Mouse (Mus musculus) cerebellum, adult 8-10 months (tissue): Measurements from ENCODE around the gene Myo18a.

Experiments
- DNase-seq: peaks from one replicate; pipeline ENCODE4 v3.0.0; 2022

Gene Myo18a

DNA sequence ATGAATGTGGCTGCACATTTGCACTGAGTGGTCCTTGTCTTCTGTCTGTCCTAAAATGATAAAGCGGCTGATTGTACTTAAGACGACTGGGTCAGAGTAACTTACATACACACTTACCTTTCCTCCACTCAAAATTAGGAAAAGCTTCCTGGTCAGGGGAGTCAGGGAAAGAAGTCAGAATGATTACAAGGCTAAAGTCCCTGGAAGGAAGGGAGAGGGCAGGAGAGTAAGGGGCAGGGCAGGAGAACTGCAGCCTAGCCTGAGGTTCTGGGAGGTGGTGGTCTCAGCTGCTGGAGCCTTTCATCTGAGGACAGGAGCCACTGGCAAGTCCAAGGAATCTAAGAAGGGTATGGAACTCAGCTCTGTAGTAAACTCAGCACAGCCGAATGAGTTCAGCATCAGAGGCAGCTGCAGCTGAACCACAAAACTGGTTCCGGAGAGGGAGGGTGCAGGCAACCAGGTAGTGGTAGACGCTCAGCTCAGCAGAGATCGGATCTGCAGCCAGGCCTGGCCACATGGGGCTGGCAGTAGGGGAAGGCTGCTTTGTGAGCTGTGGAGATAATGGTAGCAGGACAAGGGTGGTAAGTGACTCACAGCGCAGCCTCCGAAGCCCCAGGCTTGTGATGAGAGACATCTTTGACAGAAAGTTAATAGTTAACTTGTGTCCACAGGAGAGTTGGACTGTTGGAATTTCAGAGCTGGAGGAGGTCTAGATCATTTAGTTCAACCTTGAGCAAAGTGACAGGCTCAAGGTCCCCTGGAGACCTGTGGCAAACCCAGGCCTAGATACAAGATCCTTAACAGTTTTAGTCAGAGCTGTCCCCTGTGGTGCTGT is 9.1 kb downstream of the Myo18a start:
- DNase-seq, result no peak

DNA sequence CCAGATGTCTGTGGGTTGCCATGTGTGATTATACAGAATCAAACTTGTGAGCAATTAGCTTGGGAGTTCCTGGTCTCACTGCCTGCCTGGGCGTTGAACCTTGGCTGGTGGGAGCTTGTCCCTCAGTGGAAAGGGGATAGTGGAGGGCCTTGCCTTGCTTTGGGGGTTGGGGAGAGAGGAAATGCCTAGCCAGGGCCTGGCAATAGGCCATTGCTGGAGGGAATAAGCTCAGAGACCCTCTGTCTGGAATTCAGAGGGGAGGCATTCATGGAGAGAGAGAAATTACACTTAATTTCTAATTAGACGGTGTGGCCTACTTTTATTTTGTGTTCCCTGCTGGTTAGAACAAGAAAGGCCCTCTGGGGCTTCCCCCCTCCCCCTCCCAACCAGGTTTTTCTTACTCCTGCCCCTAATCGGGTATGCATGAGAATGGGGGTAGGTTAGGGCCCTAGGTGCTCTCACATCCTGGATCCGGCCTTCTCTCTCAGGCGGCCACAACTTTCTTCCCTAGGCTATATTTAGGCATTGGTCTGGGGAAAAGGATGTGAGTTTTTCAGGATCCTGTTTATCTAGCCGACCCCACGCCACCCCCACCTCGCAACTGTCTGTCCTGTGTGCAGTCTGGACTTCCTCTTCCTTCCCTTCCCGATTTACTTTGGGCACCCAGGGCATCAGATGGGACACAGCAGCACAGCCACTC is 12.8 kb downstream of the Myo18a start:
- DNase-seq, result no peak

DNA sequence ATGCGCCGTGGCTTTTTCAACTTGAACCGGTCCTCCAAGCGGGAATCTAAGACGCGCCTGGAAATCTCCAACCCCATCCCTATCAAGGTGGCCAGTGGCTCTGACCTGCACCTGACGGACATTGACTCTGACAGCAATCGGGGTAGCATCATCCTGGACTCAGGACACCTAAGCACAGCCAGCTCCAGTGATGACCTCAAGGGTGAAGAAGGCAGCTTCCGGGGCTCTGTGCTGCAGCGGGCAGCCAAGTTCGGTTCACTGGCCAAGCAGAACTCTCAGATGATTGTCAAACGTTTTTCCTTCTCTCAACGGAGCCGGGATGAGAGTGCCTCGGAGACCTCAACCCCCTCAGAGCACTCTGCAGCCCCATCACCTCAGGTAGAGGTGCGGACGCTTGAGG is 14.4 kb downstream of the Myo18a start:
- DNase-seq, result no peak

DNA sequence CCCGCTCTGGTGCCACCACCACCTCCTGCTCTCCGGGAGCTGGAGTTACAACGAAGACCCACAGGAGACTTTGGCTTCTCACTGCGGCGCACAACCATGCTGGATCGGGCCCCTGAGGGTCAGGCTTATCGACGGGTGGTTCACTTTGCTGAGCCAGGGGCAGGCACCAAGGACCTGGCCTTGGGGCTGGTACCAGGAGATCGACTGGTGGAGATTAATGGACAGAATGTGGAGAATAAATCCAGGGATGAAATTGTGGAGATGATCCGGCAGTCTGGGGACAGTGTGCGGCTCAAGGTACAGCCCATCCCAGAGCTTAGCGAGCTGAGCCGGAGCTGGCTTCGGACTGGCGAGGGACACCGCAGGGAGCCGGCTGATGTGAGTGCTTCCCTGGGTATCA is 14.9 kb downstream of the Myo18a start:
- DNase-seq, result no peak

DNA sequence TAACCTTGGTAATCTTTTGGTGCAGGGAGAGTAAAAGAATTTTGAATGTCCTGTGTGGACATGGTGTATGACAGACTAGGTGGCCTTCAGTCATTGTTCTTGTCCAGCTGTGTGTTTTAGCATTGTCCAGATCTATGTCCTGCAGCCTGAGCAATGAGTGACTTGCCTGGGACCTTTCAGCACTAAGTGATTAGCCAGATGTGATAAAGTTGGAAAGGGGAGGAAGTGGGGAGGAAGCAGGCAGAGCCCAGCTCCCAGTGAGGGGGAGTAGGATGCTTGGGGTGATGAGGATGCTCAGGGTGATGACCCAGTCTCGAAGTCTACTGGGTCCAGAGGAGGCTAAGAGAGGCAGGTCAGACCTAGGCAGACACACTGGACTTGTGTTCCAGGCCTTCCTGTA is 16.2 kb downstream of the Myo18a start:
- DNase-seq, result no peak

DNA sequence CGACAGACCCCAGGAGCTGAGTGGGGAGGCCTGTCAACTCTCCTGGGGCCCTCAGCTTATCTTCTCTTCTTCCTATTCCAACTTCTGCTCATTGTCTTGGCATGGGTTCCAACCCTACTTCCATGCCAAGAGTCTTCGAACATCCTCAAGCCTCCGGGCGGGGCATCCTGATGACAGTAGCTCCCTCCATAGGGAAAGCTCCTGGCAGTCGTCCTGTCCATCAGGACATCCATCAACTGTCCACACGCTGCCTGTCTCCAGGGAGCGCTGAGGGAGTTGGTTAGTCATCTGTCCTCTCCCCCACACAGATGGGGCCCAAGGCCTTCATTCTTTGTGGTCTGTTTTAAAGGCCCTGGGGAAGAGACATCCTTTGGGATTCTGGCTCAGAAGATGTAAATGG is 18.0 kb downstream of the Myo18a start:
- DNase-seq, result peak; percentile 49

DNA sequence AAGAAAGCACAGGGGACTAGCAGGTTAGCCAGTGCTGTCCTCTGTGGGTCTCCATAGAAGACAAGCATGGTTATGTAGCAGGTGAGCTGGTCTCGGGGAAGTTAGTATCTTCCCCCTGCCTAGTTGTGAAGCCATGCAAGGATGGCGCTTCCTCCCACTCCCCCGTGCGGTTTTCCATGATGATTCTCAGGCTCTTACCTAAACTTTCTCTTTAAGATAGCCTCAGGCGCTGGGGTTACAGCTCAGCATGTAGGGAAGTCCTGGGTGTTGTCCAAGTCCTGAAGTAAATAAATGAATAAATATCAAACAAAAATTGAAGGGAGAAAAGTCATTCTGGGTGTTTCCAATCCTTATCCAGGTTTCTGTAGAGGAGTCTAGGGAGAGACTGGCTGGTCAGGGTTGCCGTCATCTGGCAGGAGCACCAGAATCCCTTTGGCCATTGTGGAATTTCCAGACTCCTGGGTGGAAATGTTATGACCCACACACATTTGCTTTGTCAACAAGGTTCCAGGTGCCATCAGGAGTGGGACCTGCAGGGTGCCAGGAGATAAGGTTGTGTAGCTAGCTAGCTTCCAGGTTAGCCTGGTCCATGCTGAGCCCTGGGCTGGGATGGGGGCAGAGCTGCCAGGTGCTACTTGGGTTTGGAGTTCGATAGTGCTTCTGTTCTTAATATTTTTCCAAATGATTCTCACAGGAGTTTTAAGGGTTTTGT is 19.2 kb downstream of the Myo18a start:
- DNase-seq, result peak; percentile 35

DNA sequence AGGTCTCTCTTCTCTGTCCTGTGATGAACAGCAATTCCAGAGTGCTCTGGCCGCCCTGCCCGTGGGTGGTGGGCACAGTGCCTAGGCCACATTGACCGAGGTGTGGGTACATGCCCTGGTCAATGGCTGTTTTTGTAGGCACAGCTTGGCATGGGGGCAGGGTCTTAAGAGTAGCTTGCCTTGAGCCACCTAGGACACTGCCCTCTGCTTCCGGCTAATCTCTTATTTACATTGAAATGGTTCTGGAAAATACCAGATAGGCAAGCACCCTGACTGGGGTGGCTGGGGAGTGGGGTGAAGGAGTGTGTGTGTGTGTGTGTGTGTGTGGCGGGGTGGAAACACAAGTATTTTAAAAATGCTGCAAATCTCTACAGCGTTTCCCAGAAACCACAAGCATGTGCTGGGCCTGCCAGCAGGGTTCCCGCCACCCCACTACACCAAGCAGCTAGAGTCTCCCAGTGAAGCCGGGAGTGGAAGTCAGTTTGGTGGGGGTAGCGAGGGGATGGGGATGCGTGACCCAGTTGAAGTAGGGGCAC is 20.2 kb downstream of the Myo18a start:
- peak; percentile 39 for DNase-seq

DNA sequence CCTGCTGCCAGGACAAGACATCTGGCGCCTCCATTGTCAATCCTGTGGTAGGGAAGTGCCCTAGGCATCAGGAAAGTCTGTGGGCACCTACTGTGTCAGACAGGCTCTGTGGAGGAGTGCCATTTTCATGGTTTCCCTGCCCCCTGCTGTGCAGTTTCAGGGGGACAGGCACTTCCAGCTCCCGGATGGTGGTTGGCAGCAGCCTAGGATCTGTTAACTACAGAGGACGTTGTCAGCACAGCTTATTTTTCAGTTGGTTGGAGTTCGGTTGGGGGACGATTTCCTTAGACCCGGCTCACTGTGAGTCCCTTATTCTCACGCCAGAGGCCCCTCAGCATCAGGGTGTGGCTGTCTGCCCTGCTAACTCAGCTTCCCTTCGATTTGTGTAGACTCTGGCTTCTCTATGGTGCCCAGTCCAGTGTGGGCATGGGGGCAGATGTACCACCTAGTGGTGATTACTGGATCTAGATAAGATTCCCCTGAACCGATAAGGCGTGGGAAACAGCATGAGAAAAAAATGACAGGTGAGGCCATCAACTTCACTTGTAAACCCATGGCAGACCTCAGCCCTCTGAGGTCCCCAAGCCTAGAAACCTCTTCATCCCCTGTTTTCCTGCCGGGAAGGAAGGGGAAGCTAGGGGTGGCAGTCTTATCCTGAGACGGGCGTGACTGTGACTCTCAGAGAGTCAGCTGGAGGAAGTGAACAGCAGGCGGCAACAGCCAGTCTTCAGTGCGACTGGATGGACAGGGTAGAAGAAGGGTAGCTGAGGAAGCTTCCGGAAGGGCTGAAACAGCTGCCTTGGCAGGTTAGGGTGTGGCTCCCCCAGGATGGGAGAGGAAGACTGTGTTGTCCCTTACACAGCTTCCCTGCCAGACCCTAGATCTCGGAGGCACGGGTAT is 21.0 kb downstream of the Myo18a start:
- DNase-seq, result peak; percentile 47

DNA sequence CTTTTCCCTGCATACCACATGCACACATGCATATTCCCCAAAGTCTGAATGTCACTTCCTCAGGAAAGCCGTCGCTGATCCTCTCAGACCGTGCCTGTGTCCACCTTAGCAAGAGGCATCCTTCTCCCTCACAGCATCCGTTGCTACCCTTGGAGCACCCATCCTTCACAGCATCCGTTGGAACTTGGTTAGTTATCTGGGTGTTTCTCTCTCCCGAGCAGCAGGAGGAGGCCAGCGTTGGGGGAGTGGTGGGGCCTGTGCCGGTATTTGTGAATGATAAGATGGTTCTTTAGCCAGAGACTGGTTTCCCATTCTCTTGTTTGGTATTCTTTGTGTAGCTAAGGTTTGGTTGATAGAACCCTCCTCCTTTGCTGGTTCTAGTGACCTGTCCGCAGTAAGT is 21.8 kb downstream of the Myo18a start:
- DNase-seq, result no peak

DNA sequence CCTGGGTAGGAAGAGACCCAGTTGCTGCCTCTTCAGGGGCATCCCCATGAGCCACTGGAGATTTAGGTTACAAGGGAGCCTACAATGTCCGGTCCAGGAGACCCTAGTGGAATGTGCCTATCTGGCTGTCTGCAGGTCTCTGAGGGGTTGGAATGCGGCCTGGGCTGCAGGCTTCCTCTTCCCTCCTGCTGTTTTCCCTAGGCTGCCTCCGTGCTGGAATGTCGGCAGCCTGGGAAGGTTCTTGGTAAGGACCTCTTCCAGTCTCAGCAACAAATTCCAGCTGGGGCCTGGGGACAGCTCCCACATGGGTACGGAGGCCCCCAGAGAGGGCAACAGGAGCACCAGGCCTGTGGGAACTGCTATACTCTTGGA is 22.3 kb downstream of the Myo18a start:
- no peak for DNase-seq

DNA sequence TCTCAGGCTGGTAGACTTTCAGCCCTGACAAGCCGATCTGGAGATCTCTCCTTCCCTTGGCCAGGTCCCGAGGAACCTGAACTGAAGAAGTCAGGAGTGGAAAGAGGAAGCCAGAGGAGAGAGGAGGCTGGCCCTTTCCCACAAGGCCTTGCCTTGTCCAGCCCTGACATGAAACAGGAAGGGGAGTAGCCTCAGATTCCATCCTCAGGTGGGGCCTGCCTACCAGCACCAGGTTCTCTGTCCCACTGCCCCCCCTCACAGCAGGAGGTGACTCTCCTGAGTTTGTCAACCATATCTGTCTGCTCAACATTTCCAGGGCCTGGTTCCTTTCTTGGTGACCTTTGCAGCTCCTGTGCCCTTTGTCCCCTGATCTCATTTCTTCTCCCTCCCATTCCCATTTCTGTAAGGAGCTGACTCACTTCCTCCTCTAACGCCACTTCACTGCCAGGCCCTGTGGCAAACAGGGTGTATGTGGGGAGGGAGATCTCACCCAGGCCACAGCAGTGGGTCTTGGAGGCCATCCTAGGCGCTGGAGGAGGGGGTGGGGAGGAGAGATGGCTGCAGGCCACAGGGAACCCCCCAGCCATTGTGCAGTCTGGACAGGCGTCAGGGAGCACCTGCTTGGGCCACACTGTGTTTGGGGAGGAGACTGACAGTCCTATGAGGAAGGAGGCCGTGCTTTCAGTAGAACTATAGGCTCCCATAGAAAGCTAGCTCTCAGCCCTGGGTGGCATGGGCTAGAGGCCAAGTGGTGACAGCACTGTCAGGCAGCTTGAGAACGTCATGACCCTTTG is 22.9 kb downstream of the Myo18a start:
- DNase-seq, result peak; percentile 52

DNA sequence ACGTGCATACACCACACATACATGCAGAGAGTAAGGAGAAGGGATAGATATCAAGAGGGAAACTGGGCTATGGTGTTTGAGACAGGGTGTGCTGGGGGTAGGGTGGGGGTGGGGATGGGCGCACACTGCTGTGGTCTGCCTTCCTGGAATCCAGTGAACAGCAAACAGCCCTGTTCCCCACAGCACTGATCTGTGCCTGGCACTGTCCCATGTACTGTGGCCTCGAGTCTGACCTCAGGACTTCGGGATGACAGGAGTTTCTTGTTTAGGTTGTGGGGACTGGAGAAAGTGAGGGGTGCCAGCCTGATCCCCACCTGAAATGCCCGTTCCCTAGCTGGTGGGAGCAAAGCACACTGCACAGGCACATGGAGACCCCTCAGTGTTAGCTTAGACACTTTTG is 24.7 kb downstream of the Myo18a start, which contains the start of gene Gm10277:
Gm10277 (minus strand) TSS at position 41 of the 400 bp plus-strand sequence.
- DNase-seq, result no peak

DNA sequence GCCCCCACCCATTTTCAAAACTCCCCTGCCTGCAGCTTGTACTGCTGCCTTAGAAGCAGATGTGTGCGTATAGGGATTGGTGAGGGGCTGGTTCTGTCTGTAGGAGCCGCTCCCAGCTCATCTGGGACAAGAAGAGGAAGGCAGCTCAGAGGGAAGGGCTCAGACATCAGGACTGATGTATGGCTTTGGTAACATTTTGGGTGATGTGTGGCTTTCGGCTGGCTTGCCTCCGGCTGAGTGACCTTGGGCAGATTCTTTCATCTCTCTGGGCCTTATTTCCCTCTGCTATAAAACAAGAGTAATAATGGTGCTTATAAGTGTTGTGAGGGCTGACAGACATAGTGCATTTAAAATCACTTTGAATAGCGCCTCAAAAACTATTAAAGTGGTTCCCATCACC is 26.5 kb downstream of the Myo18a start:
- no peak for DNase-seq

DNA sequence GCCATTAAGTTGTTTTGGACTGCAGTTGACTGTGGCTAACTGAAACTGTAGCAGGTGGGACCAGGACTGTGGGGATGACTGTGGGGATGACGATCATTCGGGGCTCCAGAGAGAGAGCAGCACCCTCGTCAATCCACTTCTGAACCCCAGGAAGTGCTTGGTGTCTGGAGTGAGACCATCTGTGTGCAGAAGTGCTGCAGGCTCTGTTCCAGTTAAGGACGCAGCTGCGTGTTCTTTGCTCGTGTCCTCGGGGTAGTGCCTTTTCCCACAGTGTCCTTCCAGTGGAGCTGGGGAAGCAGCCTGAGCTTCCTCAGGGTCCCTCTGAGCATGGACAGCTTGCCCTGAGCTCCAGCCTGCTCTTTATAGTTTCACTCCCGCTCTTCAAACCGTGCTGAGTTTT is 27.2 kb downstream of the Myo18a start:
- no peak for DNase-seq

DNA sequence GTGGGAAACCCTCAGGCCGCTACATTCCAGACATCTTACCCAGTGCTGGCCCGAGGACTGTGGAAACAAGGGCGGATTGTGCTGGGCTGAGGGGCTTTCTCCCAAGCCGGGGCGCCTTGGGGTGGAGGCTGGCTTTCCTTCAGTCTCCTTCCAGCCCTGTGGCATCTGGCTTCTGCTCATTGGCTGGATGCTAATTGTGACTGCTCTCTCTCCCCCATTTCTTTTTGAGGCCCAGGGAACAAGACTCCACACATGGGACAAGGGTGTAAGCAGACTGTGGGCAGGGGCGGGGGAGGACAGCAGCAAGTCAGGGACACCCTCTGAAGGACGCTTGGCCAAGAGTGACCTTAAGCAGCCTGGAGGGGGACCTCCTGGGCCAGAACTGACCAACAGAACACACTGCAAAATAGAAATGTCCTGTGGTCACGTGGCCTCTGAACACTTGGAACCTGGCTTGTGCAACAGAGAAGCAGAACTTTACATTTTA is 28.2 kb downstream of the Myo18a start:
- no peak for DNase-seq

DNA sequence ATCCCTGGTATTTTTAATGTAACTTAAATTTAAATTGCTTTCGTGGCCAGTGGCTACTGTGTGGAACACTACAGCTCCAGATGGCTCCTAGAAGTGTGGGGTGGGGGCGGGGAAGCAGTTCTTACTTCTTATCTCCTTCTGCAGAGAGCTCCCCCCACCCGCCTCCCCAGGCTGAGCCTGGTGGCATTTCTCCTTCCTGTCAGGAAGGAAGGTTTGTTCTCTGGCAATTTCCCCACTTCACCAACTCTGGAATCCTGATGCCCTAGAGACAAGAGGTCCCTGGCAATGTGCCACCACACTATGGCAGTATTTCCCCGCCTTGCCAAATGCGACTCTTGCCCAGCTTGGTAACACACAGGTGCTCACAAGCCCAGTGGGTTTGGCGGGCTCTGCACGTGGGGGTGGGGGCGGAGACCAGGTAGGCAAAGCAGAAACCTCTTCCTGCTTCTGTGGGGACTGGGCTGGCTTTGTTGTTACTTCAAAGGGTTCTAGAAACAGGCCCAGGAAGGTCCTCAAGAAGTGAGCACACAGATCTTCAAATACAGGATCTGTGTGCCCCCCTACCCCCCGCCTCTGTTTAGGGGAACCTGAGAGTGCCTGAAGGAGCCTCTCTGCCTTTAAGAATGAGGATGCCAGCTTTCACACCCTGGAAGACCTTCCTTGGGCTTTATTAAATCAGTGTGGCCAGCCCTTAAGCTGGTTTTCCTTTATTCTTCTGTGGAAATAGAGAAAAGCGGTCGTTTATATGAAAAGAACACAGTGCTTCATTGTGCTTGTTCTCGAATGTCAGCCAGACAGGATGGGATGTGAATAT is 28.9 kb downstream of the Myo18a start:
- DNase-seq, result no peak

DNA sequence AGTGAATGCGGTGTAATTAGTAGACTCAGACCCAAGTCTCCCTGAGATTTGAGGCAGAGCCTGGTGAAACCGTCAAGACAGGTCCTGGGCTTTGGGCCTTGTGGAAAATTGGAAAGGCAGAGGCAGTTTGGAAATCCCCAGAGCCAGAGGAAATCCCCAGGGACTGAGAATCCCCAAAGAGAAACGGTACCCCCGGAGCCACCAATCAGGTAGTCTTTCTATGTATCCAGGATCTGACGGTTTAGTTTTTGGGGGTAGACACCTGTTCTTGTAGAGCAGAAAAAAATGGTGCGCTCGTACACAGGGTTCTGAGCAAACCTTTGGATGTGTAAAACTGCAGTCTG is 29.5 kb downstream of the Myo18a start:
- no peak for DNase-seq

DNA sequence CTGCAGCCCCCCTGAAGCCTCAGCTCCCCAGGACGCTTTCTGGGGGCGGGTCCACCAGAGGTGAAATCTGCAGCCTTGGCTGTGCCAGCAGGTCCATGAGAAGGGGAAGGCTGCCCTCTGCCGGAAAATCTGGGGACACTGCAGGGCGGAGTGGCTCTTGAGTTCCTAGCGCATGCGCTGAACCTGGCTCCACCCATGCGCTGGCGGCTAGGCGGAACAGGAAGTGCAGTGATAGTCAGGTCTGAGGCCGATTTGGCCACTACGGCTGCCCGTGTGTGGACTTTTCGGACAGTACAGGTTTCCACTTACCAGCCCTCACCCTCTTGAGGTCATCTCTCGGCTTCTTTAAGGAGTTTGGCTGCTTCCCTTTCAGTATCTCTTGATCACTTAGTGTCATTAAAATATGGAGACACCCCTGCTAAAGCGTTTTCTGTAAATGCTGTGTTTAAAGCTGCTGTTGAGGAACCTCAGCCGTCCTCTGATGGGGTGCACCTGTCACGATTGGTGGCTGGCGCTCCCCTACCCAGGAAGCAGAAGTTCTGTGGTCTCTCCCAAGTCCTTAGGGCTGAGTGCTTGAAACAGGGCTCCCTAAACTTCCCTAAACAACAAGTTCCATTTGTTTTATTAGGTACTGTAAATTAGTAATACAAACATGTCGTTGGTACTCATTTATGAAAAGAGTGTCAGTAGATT is 30.3 kb downstream of the Myo18a start:
- DNase-seq, result peak; percentile 97

DNA sequence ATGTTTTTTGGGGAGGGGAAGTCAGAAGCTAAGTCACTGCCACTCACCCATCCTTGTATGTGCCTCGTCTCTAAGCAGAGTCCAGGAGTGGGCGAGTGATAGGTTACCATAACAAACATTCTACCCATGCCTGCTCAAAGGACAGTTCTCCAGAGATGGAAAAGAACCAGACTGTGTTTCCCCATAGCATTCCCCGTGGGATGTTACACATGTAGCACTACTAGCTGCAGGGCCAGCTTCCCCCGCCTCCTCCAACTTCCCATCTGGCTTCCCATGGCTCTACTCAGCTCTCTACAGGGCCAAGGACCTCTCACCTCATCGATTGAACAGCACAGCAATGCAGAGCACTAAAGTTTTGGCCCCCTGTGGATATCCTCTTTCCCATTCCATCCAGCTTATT is 32.2 kb downstream of the Myo18a start:
- no peak for DNase-seq
